Mouse (Mus musculus) ES-Bruce4 (cell line): Measurements from ENCODE around the gene 6430531B16Rik. TPM values are rescaled to one million over a fixed set of nuclear protein-coding genes. Genes with fewer than 3 reads are reported as not detected.

ENCODE experiments used
- H3K27ac ChIP-seq: 2 replicates; pipeline ENCODE4 v1.5.1; 2012; ENCODE audit warnings: low read length, inconsistent platforms; ENCODE audit not compliant: insufficient read depth
- H3K27me3 ChIP-seq: 2 replicates; pipeline ENCODE4 v1.6.1; 2012; ENCODE audit warnings: mild to moderate bottlenecking, low read length, inconsistent platforms; ENCODE audit not compliant: control insufficient read depth, poor library complexity, insufficient read depth, severe bottlenecking
- H3K36me3 ChIP-seq: 2 replicates; pipeline ENCODE4 v1.6.1; 2012; ENCODE audit warnings: inconsistent platforms, mild to moderate bottlenecking, low read length, moderate library complexity; ENCODE audit not compliant: control insufficient read depth, poor library complexity, insufficient read depth, severe bottlenecking
- H3K4me1 ChIP-seq: one replicate; pipeline ENCODE4 v1.8.1; 2011; ENCODE audit warnings: low read length; ENCODE audit not compliant: control insufficient read depth, insufficient read depth
- H3K4me3 ChIP-seq: 2 replicates; pipeline ENCODE4 v1.5.1; 2011; ENCODE audit warnings: low read depth, mild to moderate bottlenecking, low read length
- H3K9ac ChIP-seq: 2 replicates; pipeline ENCODE4 v1.6.1; 2012; ENCODE audit warnings: low read depth, mild to moderate bottlenecking, inconsistent platforms; ENCODE audit not compliant: poor library complexity, severe bottlenecking
- H3K9me3 ChIP-seq: replicated peaks from 2 replicates; pipeline ENCODE4 v1.6.1; 2012; ENCODE audit warnings: mild to moderate bottlenecking, low read length, inconsistent platforms; ENCODE audit not compliant: control insufficient read depth, poor library complexity, insufficient read depth, severe bottlenecking
- CTCF ChIP-seq: IDR thresholded peaks from one replicate; pipeline ENCODE4 v1.8.1; 2011; ENCODE audit warnings: low read depth, low read length
- EP300 ChIP-seq: IDR thresholded peaks from 2 replicates; pipeline ENCODE4 v1.6.1; 2011; ENCODE audit warnings: low read depth, low read length; ENCODE audit not compliant: insufficient read depth
- POLR2A ChIP-seq: IDR thresholded peaks from one replicate; pipeline ENCODE4 v1.8.1; 2011; ENCODE audit warnings: low read length; ENCODE audit not compliant: insufficient read depth
- polyA plus RNA-seq: library from polyadenylated mRNA; stranded (reverse); fragments of >200 nt; gene quantifications from 2 replicates; pipeline ENCODE4 v1.2.4, GENCODE M21; 2011; ENCODE audit warnings: low read depth; ENCODE audit not compliant: missing spikeins, insufficient read depth, insufficient read length

Gene 6430531B16Rik
- polyA plus RNA-seq, 1 experiment: 3.9 TPM

GRCm38 (mm10) chr7:139974307-139974706 is 4.2 kb downstream of the 6430531B16Rik start:
- Histone ChIP-seq H3K36me3 (no peaks in the 10 kb centered on the region), H3K9me3 (no peaks in the 10 kb centered on the region), H3K9ac (no peak overlapping the region), H3K4me3 (no peak overlapping the region), H3K27me3 (no peaks in the 10 kb centered on the region), H3K27ac (peak overlapping the region; percentile 3), H3K4me1 (peaks cover 21% of the 10 kb centered on the region)
- no peak for TF ChIP-seq EP300
- no peak for TF ChIP-seq POLR2A
- TF ChIP-seq CTCF: no peak

- Histone ChIP-seq H3K4me3 (no peak overlapping the region), H3K36me3 (no peaks in the 10 kb centered on the region), H3K4me1 (peaks cover 20% of the 10 kb centered on the region), H3K9me3 (no peaks in the 10 kb centered on the region), H3K27me3 (no peaks in the 10 kb centered on the region), H3K9ac (no peak overlapping the region), H3K27ac (no peak overlapping the region)
- 0 out of 2 replicates have a peak, but pooled peaks have one; percentile 43 for TF ChIP-seq EP300
- TF ChIP-seq POLR2A: no peak
These were observed 5.6 kb downstream of the 6430531B16Rik start for GRCm38 (mm10) chr7:139972923-139973331.

- Histone ChIP-seq H3K9ac (no peak overlapping the region), H3K4me3 (no peak overlapping the region), H3K4me1 (peaks cover 19% of the 10 kb centered on the region), H3K27me3 (no peaks in the 10 kb centered on the region), H3K36me3 (no peaks in the 10 kb centered on the region), H3K27ac (no peak overlapping the region), H3K9me3 (no peaks in the 10 kb centered on the region)
- TF ChIP-seq POLR2A (no peak), EP300 (no peak), CTCF (no peak)
These were observed 7.1 kb downstream of the 6430531B16Rik start for GRCm38 (mm10) chr7:139971436-139971835.

- Histone ChIP-seq H3K9ac (no peak overlapping the region), H3K4me3 (no peak overlapping the region), H3K27ac (no peak overlapping the region), H3K27me3 (no peaks in the 10 kb centered on the region), H3K36me3 (no peaks in the 10 kb centered on the region), H3K4me1 (peaks cover 15% of the 10 kb centered on the region), H3K9me3 (no peaks in the 10 kb centered on the region)
- TF ChIP-seq EP300 (no peak), CTCF (no peak), POLR2A (no peak)
These were observed 7.6 kb downstream of the 6430531B16Rik start for GRCm38 (mm10) chr7:139970979-139971378.

GRCm38 (mm10) chr7:139970216-139970919 is 8.2 kb downstream of the 6430531B16Rik start:
- Histone ChIP-seq H3K36me3 (no peaks in the 10 kb centered on the region), H3K4me1 (peaks cover 12% of the 10 kb centered on the region), H3K27me3 (no peaks in the 10 kb centered on the region), H3K4me3 (no peak overlapping the region), H3K9me3 (no peaks in the 10 kb centered on the region), H3K27ac (peak overlapping the region; percentile 12; the same call in 1 of the 2 replicates), H3K9ac (no peak overlapping the region)
- TF ChIP-seq POLR2A (no peak), CTCF (no peak), EP300 (no peak)

GRCm38 (mm10) chr7:139969348-139970130 is 9.0 kb downstream of the 6430531B16Rik start:
- TF ChIP-seq POLR2A (no peak), CTCF (peak; percentile 69), EP300 (no peak)
- peaks cover 8% of the 10 kb centered on the region for H3K4me1 ChIP-seq
- H3K27me3 ChIP-seq: no peaks in the 10 kb centered on the region
- no peaks in the 10 kb centered on the region for H3K36me3 ChIP-seq
- H3K27ac ChIP-seq: no peak overlapping the region
- no peak overlapping the region for H3K4me3 ChIP-seq
- no peaks in the 10 kb centered on the region for H3K9me3 ChIP-seq
- no peak overlapping the region for H3K9ac ChIP-seq
